Mouse (Mus musculus) lung, embryonic 15.5 days (tissue): ENCODE results near the gene Mfsd6. TPM values are rescaled to one million over a fixed set of nuclear protein-coding genes. Genes with fewer than 3 reads are reported as not detected.

Source experiments
- ATAC-seq: fragments of 200-750 bp; cut with Nextera tagmentation; 2 replicates; pipeline ENCODE4 v1.8.0; 2017; ENCODE audit warnings: moderate number of reproducible peaks, borderline replicate concordance; ENCODE audit not compliant: low FRiP score, low TSS enrichment; ENCODE audit errors: extremely low read depth
- H3K27ac ChIP-seq: fragments of 300-500 bp; sonication (generic); 2 replicates; pipeline ENCODE4 v1.5.1; 2015; ENCODE audit warnings: moderate library complexity, mild to moderate bottlenecking, inconsistent platforms
- H3K27me3 ChIP-seq: fragments of 300-500 bp; sonication (generic); 2 replicates; pipeline ENCODE4 v1.6.1; 2015; ENCODE audit warnings: inconsistent platforms
- H3K36me3 ChIP-seq: fragments of 300-500 bp; sonication (generic); 2 replicates; pipeline ENCODE4 v1.6.1; 2015; ENCODE audit warnings: inconsistent platforms
- H3K4me1 ChIP-seq: fragments of 300-500 bp; sonication (generic); 2 replicates; pipeline ENCODE4 v1.6.1; 2015; ENCODE audit warnings: inconsistent platforms
- H3K4me2 ChIP-seq: fragments of 300-500 bp; sonication (generic); 2 replicates; pipeline ENCODE4 v1.6.1; 2015; ENCODE audit warnings: inconsistent platforms, mild to moderate bottlenecking, moderate library complexity
- H3K4me3 ChIP-seq: fragments of 300-500 bp; sonication (generic); 2 replicates; pipeline ENCODE4 v1.5.1; 2015; ENCODE audit warnings: mild to moderate bottlenecking, inconsistent platforms
- H3K9ac ChIP-seq: fragments of 300-500 bp; sonication (generic); 2 replicates; pipeline ENCODE4 v1.6.1; 2015; ENCODE audit warnings: inconsistent platforms
- H3K9me3 ChIP-seq: fragments of 300-500 bp; sonication (generic); 2 replicates; pipeline ENCODE4 v1.6.1; 2016; ENCODE audit warnings: inconsistent platforms
- WGBS: fragments of 180-500 bp; shearing (Covaris S2); methylation state at CpG from one replicate; pipeline ENCODE4 v1.1.7; 2015; 5-methylcytosine and 5-hydroxymethylcytosine counted together
- polyA plus RNA-seq: library from polyadenylated mRNA; unstranded; fragments of >200 nt; fragmentation: Nextera tagmentation; extraction: Ambion mirVana; gene quantifications from 2 replicates; pipeline ENCODE4 v1.2.1, GENCODE M21; 2015

Mfsd6 gene
- polyA plus RNA-seq, result 2.5 and 2.8 TPM in 2 replicates

DNA sequence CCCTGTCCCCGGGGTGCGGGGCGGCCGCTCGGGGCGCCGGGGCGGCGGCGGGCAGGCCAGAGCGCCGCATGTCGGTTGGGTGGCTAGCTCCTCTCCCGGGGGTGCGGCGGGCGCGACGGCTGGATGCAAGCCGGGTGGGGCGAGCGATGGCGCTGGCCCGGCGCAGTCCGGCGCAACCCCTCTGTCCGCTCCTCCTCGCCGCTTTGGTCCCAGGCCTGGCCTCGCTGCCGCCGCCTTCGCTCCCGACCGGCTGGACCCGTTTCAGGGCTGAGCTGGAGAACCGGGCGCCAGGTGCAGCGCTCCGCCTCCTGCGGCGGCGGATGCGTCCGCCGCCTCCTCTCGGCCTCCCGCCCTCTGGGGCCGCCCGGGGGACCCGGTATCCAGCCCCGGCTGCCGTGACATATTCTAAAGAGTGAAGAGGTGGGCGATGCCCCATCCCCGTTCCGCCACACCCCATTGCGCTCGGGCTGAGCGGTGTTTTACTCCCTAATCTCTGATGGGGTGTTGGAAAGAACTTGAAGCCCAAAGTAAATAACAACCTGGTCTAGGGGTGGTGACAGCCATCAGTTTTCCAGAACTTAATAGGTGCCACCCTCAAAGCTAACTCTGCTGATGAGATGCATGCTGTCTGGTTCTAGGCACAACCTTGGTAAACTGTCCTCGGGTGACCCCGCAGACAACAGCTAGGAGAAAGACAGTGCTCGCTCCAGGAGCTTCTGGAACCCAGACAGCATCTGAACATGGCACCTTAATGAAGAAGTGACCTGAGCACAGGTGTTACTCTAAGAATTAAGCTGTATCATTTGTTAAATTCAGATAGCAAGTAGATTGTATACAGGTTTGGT is at the start of gene Mfsd6:
Mfsd6 (minus strand) TSS at position 407 of the 845 bp plus-strand sequence.
- ATAC-seq, result peak; percentile 68
- Histone ChIP-seq H3K4me3 (peak within 1 kb of the TSS; percentile 81), H3K4me1 (peaks cover 10% of the 10 kb centered on the region), H3K27ac (peak within 1 kb of the TSS; percentile 50; the same call in 1 of the 2 replicates), H3K9ac (peak within 1 kb of the TSS; percentile 73), H3K9me3 (no peaks in the 10 kb centered on the region), H3K4me2 (peak within 1 kb of the TSS; percentile 97), H3K36me3 (no peaks in the 10 kb centered on the region), H3K27me3 (peaks cover 11% of the 10 kb centered on the region)
- WGBS, result 3% methylated on average over 42 of the region's 63 CpGs

DNA sequence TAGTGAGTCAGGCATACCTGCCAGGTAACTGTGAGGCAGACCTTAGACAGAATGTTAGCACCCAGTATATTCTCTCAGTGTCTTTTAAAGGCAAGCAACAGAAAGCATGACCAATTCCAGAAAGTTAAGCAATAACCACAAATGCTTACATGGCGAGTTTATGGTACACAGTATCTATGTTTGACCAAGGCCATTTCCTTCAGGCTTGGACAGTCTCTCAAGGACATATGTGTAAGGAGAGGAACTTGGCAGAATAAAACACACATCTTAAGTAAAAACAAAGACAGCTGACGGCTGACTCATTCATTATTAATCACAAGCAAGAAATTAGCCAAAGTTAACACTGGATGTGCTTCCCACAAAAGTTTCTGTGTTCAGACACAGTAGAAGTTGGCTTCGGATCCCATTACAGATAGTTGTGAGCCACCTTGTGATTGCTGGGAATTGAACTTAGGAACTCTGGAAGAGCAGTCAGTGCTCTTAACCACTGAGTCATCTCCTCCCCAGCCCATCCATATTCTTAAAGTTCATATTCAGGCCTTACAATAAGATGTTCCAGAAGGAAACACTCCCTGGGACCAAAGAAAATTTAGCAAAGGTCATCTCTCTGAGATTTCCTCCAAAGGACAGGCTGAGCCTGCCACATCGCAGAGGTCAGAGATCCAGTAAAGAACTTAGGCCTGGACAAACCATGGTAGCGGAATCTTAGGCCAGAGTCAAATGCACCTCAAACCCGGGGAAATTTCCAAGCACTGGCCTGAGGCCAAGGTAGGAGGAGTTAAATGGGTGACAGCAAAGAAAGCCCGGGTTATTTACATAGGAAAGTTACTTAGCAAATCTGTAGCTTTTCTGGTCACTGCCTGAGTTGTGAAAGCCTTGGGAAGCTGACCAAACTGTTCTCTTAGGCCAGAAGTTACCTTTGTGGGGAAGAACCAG is 38.2 kb upstream of the Mfsd6 start:
- Histone ChIP-seq H3K4me3 (no peak overlapping the region), H3K9me3 (no peaks in the 10 kb centered on the region), H3K27ac (no peak overlapping the region), H3K4me1 (no peaks in the 10 kb centered on the region), H3K9ac (no peak overlapping the region), H3K27me3 (no peaks in the 10 kb centered on the region), H3K4me2 (no peak overlapping the region), H3K36me3 (no peaks in the 10 kb centered on the region)
- WGBS, result 50% methylated on average over 7 of the region's 7 CpGs
- no peak; the same call in 1 of the 2 replicates for ATAC-seq

DNA sequence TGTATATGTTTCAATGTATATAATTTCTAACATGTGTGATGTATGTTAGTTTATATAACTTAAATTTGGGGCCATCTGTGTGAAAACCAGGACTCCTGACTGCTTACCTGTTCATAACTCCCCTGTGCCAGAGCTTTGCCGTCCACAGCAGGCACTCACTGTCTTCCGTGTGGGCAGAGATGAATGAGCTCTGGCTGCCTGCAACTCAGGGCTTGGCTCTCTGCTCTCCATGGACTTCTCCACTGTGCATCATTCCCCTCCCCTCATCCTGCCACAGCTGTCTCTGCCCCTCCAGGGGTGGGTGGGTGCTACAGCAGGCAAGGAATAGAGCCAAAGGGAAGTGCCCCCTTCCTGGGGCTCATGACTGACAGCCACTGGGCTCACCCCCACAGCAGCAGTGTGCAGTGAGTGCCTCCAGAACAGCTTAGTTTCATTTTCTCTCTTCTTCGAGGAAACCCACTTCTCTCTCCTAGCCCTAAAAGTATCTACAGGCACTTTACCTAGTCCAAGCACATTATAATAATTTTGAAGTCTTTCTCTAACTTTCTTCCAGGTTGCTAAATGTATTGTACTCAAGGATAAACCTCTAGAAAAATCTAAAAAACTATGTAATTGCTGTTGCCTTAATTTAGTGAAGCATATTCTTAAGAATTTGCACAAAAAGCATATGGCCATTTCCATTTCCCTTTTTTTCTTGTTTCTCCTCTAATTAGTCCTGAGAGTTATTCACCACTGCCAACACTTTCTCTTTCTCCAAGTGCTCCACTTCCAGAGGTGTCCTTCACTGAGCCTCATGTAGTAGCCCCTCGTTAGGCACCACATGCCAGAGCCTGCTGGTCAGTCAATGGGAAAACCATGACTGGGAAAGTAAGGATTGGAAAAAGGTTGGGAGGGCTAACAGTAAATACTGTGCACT is 36.9 kb upstream of the Mfsd6 start:
- Histone ChIP-seq H3K27me3 (no peaks in the 10 kb centered on the region), H3K9me3 (no peaks in the 10 kb centered on the region), H3K4me2 (no peak overlapping the region), H3K36me3 (no peaks in the 10 kb centered on the region), H3K4me1 (no peaks in the 10 kb centered on the region), H3K27ac (no peak overlapping the region), H3K4me3 (no peak overlapping the region), H3K9ac (no peak overlapping the region)
- 48% methylated on average over 4 of the region's 4 CpGs for WGBS
- no peak for ATAC-seq

DNA sequence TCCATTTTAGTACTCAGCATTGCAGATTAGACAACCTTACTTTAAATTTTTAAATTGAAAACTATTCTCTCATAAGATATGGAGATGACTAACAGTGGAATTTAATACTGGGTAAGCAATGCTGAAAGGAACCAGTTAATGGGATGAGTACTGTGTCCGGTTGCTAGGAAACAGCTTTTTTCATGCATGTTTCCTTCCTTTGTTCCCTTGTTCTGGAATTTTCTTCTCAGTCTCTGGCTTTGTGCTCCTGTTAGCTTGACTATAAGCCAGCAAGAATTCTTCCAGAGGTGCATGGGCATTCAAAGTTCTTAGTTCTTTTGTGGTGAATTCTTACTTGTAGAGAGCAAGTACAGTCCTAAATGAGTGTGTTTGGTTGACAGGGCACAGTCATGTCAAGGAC is 30.9 kb upstream of the Mfsd6 start:
- no peak for ATAC-seq
- Histone ChIP-seq H3K4me2 (no peak overlapping the region), H3K36me3 (no peaks in the 10 kb centered on the region), H3K27ac (no peak overlapping the region), H3K9ac (no peak overlapping the region), H3K9me3 (no peaks in the 10 kb centered on the region), H3K4me1 (no peaks in the 10 kb centered on the region), H3K4me3 (no peak overlapping the region), H3K27me3 (no peaks in the 10 kb centered on the region)
- WGBS, result 79% methylated on average over 1 of the region's 1 CpGs

DNA sequence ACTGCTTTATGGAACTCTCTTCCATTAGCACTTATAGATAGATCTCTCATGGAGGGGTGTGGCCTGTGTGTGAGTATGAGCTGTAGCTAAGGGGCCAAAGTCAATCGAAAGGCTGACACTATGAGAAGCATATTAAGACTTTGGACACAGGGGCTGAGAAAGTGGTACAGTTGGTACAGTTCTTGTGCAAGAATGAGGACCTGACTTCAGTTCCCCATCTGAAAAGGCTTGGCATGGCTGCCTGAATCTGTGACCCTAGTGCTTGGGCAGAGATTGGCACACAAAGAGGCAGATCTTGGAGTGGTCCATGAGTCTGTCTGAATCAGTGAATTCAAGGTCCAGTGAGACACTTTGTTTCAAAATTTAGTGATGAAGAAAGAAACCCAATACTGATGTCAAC is 27.1 kb upstream of the Mfsd6 start:
- Histone ChIP-seq H3K4me1 (no peaks in the 10 kb centered on the region), H3K4me2 (no peak overlapping the region), H3K36me3 (no peaks in the 10 kb centered on the region), H3K27ac (no peak overlapping the region), H3K9ac (no peak overlapping the region), H3K27me3 (no peaks in the 10 kb centered on the region), H3K9me3 (no peaks in the 10 kb centered on the region), H3K4me3 (no peak overlapping the region)
- WGBS, result 86% methylated on average over 1 of the region's 1 CpGs
- ATAC-seq, result no peak

DNA sequence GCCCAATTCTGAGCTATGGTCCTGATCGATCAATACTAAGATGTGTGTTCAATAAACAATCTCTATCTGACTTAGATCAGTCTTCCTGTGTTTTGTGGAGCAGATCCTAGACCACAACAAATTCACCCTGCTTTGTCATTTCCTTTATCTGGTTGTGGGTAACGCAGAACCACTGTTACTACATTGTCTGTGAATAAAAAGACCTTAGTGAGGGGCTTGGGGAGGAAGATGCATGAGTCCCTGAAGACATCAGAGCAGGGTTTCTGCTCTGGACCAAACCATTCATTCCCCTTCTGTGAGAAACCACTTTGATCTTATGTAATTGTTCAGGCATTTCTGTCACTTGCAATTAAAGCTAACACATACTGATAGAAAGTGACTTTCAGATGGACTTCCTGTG is 26.6 kb upstream of the Mfsd6 start:
- no peak overlapping the region for H3K9ac ChIP-seq
- H3K27ac ChIP-seq, result no peak overlapping the region
- no peaks in the 10 kb centered on the region for H3K9me3 ChIP-seq
- no peak for ATAC-seq
- H3K27me3 ChIP-seq, result no peaks in the 10 kb centered on the region
- no peak overlapping the region for H3K4me2 ChIP-seq
- no peaks in the 10 kb centered on the region for H3K4me1 ChIP-seq
- H3K4me3 ChIP-seq, result no peak overlapping the region
- WGBS, result 81% methylated on average over 2 of the region's 2 CpGs
- H3K36me3 ChIP-seq, result no peaks in the 10 kb centered on the region

DNA sequence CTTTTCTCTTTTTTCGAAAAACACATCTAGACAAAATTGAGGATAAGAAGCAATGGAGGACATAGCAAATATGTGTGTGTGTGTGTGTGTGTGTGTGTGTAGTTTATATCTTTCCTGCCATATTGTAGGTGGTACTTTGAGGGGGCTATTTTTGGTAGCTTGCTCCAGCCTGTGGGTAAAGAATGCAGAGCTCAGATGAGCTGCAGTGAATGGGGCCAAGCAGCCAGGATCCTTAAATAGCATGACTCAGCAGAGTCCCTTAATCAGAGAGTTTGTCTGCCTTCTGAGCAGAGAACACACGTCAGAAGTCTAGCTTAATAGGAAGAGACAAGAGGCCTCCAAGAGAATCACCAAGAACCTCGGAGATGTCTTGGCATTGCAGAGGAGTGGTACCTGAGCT is 25.4 kb upstream of the Mfsd6 start:
- Histone ChIP-seq H3K9ac (no peak overlapping the region), H3K4me3 (no peak overlapping the region), H3K4me2 (no peak overlapping the region), H3K36me3 (no peaks in the 10 kb centered on the region), H3K9me3 (no peaks in the 10 kb centered on the region), H3K27ac (no peak overlapping the region), H3K4me1 (no peaks in the 10 kb centered on the region), H3K27me3 (no peaks in the 10 kb centered on the region)
- no peak for ATAC-seq
- WGBS, result 62% methylated on average over 3 of the region's 3 CpGs

DNA sequence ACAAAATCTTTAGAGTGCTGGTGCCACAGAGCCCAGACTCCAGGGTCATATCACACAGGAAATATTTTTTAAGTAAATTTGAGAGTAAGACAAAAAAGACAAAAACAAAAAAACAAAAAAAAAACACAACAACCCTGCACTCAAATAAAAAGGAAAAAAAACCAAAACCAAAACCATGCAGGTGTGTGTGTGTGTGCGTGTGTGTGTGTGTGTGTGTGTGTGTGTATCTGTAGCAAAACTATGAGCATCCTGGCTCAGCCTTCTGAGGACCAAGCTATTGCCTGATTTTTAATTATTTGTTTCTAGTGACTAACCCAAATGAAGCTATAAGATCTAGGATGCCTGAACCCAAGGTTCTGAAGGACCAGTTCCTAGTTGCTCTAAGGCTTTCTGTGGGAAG is 24.4 kb upstream of the Mfsd6 start:
- no peak for ATAC-seq
- no peaks in the 10 kb centered on the region for H3K9me3 ChIP-seq
- WGBS, result 86% methylated on average over 1 of the region's 1 CpGs
- no peaks in the 10 kb centered on the region for H3K36me3 ChIP-seq
- H3K4me2 ChIP-seq, result no peak overlapping the region
- no peaks in the 10 kb centered on the region for H3K4me1 ChIP-seq
- H3K27me3 ChIP-seq, result no peaks in the 10 kb centered on the region
- no peak overlapping the region for H3K27ac ChIP-seq
- no peak overlapping the region for H3K4me3 ChIP-seq
- H3K9ac ChIP-seq, result no peak overlapping the region

DNA sequence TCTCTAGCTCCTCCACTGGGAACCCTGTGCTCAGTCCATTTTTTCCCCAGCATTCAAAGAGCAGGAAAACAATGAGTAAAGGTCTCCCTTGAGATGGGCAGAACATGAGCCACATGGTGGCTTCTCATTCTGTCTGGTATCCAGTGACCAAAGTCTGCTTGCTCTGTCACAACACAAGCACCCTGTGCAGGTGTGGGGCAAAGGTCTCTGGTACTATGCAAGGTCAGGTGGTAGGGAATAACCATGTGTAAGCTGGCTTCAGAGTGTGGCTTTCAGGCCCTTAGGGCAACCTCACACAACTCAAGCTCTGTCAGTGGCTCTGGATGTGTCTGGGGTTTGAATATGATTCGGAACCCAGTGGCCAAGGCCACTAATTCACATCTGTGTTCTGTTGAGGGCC is 22.7 kb upstream of the Mfsd6 start:
- 84% methylated on average over 1 of the region's 1 CpGs for WGBS
- no peak for ATAC-seq
- no peaks in the 10 kb centered on the region for H3K27me3 ChIP-seq

DNA sequence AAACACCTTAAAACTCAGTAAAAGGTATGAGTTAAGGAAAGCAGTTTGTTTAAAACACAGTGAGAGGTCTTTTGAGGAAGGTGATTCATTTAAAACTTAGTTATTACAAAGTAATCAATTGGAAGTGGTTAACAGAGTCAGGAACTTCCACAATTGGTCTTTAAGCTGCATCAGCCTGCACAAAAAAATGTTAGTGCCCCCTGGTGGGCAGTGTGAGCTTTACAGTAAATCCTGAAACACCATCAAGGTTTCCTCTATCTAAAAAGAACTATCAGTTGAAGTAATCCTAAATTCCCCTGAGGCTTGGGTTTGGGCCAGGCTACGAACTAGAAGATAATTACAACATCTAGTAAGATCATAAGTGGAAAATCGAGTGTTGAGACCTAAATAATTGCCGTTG is 21.0 kb upstream of the Mfsd6 start:
- no peaks in the 10 kb centered on the region for H3K27me3 ChIP-seq
- H3K9me3 ChIP-seq, result no peaks in the 10 kb centered on the region
- H3K4me1 ChIP-seq, result no peaks in the 10 kb centered on the region
- no peak overlapping the region for H3K4me3 ChIP-seq
- H3K27ac ChIP-seq, result no peak overlapping the region
- ATAC-seq, result no peak
- no peaks in the 10 kb centered on the region for H3K36me3 ChIP-seq
- WGBS, result 15% methylated on average over 3 of the region's 3 CpGs
- H3K9ac ChIP-seq, result no peak overlapping the region
- H3K4me2 ChIP-seq, result no peak overlapping the region

More for the DNA sequence above, 22.7 kb upstream of the Mfsd6 start:
- Histone ChIP-seq H3K9ac (no peak overlapping the region), H3K27ac (no peak overlapping the region), H3K4me3 (no peak overlapping the region), H3K4me2 (no peak overlapping the region), H3K4me1 (no peaks in the 10 kb centered on the region), H3K9me3 (no peaks in the 10 kb centered on the region), H3K36me3 (no peaks in the 10 kb centered on the region)

DNA sequence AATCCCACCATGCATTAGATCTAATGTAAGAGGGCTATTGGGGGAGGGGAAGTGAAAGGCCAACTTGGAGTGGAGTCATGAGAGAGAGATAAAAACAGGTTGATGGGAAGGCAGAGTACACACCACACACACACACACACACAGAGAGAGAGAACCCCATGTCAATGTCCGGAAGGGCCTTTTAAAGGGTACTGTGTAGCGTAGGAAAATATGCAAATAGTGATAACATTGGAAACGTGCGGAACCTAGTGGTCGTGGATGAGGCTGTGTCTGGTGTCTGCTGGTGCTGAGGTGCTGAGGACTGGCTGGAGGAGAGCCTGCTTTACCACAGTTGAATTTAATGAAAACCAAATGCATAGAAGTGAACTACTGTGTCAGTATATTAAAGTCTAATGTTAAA is 15.3 kb upstream of the Mfsd6 start:
- H3K9me3 ChIP-seq, result no peaks in the 10 kb centered on the region
- no peak overlapping the region for H3K9ac ChIP-seq
- no peak overlapping the region for H3K4me3 ChIP-seq
- no peaks in the 10 kb centered on the region for H3K36me3 ChIP-seq
- 72% methylated on average over 5 of the region's 5 CpGs for WGBS
- no peaks in the 10 kb centered on the region for H3K4me1 ChIP-seq
- ATAC-seq, result no peak
- H3K27me3 ChIP-seq, result no peaks in the 10 kb centered on the region
- no peak overlapping the region for H3K27ac ChIP-seq
- no peak overlapping the region for H3K4me2 ChIP-seq
